Mouse (Mus musculus): ENCODE results near the gene Gp1bb. TPM values are rescaled to one million over a fixed set of nuclear protein-coding genes. Genes with fewer than 3 reads are reported as not detected.

The Gp1bb gene
- 9.5 and 13.6 TPM in 2 replicates for polyA plus RNA-seq (2015; fragmentation: Nextera tagmentation; extraction: Ambion mirVana)

DNA sequence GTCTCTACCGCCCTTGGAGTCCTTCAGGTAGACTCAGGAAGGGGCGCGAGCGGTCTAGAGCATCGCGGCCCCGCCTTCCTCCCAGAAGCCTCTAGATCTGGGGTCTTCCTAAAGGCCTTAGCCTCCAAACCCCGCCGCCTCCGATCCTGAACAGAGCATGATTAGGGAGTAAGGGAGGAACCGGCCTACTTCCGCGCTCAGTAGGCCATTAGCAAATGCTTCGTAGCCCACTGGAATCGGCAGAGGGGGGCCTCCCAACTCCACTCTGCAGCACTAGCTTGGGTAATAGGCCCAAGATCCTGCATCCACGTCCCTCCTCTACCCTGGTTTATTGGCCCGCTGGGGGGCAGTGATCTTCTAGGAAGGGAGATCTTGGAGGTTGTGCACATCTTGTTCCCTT is at the start of gene Gp1bb:
Gene Gp1bb (minus strand): TSS at position 385 of the 400 bp plus-strand sequence.
- Histone ChIP-seq H3K27ac (replicated peaks) (no peak within 1 kb of the TSS), H3K9ac (peak within 1 kb of the TSS; percentile 58; the same call in 1 of the 2 replicates), H3K27me3 (peaks cover 92% of the 10 kb centered on the region), H3K4me3 (peak within 1 kb of the TSS; percentile 37), H3K9me3 (no peaks in the 10 kb centered on the region), H3K4me1 (replicated peaks) (peaks cover 40% of the 10 kb centered on the region), H3K36me3 (peaks cover 50% of the 10 kb centered on the region), H3K4me2 (peak within 1 kb of the TSS; percentile 63)
- 12% methylated on average over 17 of the region's 17 CpGs for WGBS
- no peak for ATAC-seq (ENCODE audit: low read depth)

DNA sequence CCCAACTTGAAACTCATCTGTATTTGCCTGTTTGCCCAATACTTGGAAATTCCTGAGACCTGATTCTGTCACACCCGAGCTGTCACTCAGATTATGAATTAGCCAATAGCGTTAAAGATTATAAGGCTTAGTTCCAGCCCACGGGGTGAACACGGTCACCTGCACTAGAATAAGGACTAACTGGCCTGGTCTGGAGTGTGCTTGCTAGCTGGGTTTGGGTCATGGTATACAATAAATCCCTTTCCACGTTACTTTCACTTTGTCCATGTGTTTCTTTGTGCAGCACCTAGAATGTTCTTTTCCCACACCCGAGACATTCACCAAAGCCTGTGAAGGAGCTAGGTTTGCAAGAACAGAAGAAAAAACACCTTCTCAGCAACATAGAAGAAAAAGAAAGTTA is 47.7 kb upstream of the Gp1bb start:
- no peak for ATAC-seq (ENCODE audit: low read depth)
- no peak overlapping the region for H3K9ac ChIP-seq
- H3K4me2 ChIP-seq = no peak overlapping the region
- 84% methylated on average over 6 of the region's 6 CpGs for WGBS
- H3K27ac ChIP-seq (replicated peaks) = no peak overlapping the region
- H3K4me3 ChIP-seq = no peak overlapping the region
- H3K27me3 ChIP-seq = no peaks in the 10 kb centered on the region
- no peaks in the 10 kb centered on the region for H3K9me3 ChIP-seq
- no peaks in the 10 kb centered on the region for H3K4me1 ChIP-seq (replicated peaks)
- no peaks in the 10 kb centered on the region for H3K36me3 ChIP-seq

DNA sequence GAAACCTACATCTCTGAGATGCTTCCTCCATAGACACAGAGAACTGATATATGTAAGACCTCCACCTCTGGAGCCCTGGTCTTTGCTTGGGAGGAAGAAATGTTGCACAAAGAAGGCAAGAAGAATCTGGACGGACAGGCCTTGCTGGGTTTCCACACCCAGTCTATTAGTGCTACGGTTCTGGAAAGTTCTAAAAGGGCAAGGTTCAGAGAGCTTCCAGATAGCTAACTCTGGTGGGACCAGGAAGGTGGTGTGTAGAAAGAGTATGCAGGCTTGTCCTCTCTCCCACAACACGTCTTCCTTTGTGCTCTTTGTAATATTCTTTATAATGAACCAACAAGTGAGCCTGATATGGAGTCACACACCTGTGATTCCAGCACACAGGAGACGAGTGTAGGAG is 36.4 kb upstream of the Gp1bb start:
- H3K4me3 ChIP-seq = no peak overlapping the region
- H3K4me1 ChIP-seq (replicated peaks) = no peaks in the 10 kb centered on the region
- H3K4me2 ChIP-seq = no peak overlapping the region
- no peak overlapping the region for H3K9ac ChIP-seq
- WGBS = 84% methylated on average over 4 of the region's 4 CpGs
- H3K36me3 ChIP-seq = no peaks in the 10 kb centered on the region
- no peaks in the 10 kb centered on the region for H3K27me3 ChIP-seq
- ATAC-seq (ENCODE audit: low read depth) = no peak
- peaks cover 5% of the 10 kb centered on the region; the same call in 1 of the 2 replicates for H3K9me3 ChIP-seq
- no peak overlapping the region for H3K27ac ChIP-seq (replicated peaks)

DNA sequence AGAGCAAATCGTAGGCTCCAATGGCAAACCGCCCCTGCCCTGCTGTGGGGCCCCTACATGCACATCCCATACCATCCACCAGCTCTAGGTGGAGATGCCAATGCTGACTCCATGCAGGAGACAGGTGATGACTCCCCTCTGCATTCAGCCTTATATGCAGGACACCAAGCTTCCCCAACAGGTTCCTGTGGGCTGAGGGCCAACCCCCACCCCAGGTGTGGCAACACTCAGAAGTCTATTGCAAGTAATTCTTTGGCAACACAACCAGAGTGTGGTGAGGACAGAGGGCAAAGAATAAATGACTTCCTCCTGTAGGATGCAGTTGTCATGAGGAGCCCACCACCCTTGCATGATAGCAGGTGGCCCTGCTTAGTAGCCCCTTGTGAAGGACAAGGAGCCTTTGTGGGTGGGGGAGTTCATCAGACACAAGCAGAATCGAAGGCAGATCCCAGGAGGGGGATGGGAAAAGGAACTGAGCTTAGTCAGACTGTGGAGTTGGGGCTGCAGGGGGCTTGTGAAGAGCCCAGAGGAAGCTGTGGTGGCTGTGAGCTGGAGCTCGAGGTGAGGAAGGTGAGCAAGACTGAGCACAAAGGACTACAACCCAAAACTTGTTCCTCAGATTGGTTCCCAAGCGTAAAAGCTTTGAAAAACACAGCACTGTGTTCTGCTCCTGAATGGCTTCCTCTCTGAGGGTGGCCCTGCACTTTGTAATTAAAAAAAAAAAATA is 33.3 kb upstream of the Gp1bb start:
- 56% methylated on average over 5 of the region's 5 CpGs for WGBS
- Histone ChIP-seq H3K9me3 (peaks cover 5% of the 10 kb centered on the region; the same call in 1 of the 2 replicates), H3K27me3 (no peaks in the 10 kb centered on the region)

DNA sequence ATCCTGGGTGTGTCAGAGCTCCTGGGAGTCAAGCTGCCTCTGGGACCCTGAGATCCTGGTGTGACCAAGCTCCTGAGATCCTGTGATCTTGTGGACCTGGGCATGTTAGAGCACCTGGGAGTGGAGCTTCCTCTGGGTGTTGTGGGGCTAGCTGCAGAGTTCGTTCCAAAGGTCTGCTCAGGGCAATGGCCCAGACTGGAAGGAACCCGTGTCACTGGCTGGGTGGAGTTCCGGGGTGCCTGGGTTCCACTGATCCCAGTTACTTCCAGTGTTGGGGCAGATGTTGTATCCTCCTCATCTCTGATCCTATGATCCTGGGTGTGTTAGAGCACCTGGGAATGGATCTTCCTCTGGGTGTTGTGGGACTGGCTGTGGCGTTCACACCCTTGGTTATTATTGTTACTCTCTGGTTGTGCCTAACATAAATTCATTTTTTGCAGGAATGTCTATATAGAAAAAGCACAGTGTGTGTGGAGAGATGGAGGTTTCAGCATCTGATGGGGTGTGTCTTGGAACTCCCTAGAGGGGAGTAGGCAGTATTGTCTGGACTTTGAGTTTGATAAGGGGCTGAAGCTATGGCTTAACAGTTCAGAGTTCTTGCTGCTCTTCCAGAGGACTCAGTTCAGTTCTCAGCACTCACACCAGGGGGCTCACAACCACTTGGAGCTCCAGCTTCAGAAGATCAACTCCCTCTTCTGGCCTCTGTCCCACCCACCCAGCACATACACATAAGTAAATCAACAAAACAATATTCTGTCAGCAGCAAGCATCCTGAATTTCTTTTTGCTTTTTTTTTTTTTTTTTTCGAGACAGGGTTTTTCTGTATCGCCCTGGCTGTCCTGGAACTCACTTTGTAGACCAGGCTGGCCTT is 31.3 kb upstream of the Gp1bb start:
- WGBS = 87% methylated on average over 6 of the region's 6 CpGs

More for the DNA sequence above, 33.3 kb upstream of the Gp1bb start:
- Histone ChIP-seq H3K4me3 (no peak overlapping the region), H3K36me3 (no peaks in the 10 kb centered on the region), H3K27ac (replicated peaks) (no peak overlapping the region), H3K4me1 (replicated peaks) (no peaks in the 10 kb centered on the region), H3K9ac (no peak overlapping the region), H3K4me2 (no peak overlapping the region)
- ATAC-seq (ENCODE audit: low read depth) = no peak

DNA sequence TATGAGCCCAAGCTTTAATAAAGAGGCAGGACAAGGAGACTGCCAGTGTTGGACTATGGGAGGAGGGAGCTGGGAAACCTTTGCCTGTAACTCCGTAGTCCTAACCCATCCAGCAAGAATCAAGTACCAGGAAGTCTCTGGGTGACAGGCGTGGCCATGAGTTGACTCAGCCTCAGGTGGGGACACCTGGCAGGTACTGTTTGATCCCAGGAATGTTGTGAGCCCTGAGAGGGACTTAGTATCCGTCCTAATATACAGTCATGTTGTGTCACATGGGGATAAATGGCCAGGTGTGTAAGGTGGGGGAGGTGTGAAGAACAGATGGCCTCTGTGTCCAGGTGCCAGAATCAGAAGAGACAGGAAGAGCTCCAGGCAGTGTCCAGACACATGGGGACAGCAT is 26.9 kb upstream of the Gp1bb start:
- H3K4me1 ChIP-seq (replicated peaks) = no peaks in the 10 kb centered on the region
- H3K4me2 ChIP-seq = no peak overlapping the region
- H3K36me3 ChIP-seq = no peaks in the 10 kb centered on the region
- H3K9ac ChIP-seq = no peak overlapping the region
- no peak overlapping the region for H3K4me3 ChIP-seq
- no peaks in the 10 kb centered on the region for H3K27me3 ChIP-seq
- ATAC-seq (ENCODE audit: low read depth) = no peak
- 73% methylated on average over 3 of the region's 3 CpGs for WGBS
- H3K27ac ChIP-seq (replicated peaks) = no peak overlapping the region
- H3K9me3 ChIP-seq = no peaks in the 10 kb centered on the region

More for the DNA sequence above, 31.3 kb upstream of the Gp1bb start:
- ATAC-seq (ENCODE audit: low read depth) = no peak
- Histone ChIP-seq H3K4me2 (no peak overlapping the region), H3K36me3 (no peaks in the 10 kb centered on the region), H3K27me3 (no peaks in the 10 kb centered on the region), H3K4me1 (replicated peaks) (no peaks in the 10 kb centered on the region), H3K9me3 (no peaks in the 10 kb centered on the region), H3K9ac (no peak overlapping the region), H3K27ac (replicated peaks) (no peak overlapping the region), H3K4me3 (no peak overlapping the region)

DNA sequence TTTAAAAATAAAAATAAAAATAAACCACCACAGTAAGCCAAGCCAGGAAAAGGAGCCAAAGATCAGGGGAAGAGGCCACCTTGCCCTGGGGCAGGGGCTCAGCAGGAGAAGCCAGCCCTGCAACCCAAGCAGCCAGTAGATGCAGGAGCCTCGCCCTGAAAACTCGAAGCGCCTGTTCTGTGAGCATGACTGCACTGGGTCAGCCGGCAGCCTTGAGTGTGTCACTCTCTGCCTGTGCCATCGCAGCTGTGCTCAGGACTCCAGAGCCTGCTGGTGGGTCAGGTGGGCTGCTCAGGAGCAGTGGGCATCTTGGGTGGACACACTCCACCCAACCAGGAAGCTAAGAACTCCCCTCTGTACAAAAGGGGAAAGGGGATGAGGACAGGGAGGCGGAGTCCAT is 23.1 kb upstream of the Gp1bb start:
- Histone ChIP-seq H3K36me3 (no peaks in the 10 kb centered on the region), H3K9ac (no peak overlapping the region), H3K4me1 (replicated peaks) (no peaks in the 10 kb centered on the region), H3K27me3 (no peaks in the 10 kb centered on the region), H3K4me2 (no peak overlapping the region), H3K27ac (replicated peaks) (no peak overlapping the region), H3K9me3 (no peaks in the 10 kb centered on the region), H3K4me3 (no peak overlapping the region)
- WGBS = 81% methylated on average over 6 of the region's 6 CpGs
- ATAC-seq (ENCODE audit: low read depth) = no peak

DNA sequence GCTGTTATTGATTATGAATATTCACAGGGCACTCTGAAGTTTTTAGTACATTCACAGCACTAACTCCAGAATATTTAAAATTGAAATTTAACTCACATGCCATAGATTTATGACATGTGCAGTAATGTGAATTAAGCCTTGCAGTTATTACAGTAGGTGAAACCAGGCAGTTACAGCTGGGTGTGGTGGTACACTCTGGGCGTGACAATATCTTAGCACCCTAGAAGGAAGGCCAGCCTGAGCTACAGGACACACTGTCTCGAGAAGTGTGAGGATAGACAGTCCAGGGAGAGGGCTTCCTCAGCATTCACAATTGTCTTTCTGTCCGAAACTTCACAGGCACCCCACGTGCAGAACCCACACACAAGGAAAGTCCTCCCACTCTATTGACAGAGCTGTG is 22.3 kb upstream of the Gp1bb start:
- H3K36me3 ChIP-seq = no peaks in the 10 kb centered on the region
- no peak overlapping the region for H3K9ac ChIP-seq
- WGBS = 80% methylated on average over 4 of the region's 4 CpGs
- no peaks in the 10 kb centered on the region for H3K4me1 ChIP-seq (replicated peaks)
- no peak overlapping the region for H3K4me2 ChIP-seq
- H3K9me3 ChIP-seq = no peaks in the 10 kb centered on the region
- H3K4me3 ChIP-seq = no peak overlapping the region
- no peaks in the 10 kb centered on the region for H3K27me3 ChIP-seq
- H3K27ac ChIP-seq (replicated peaks) = no peak overlapping the region
- no peak for ATAC-seq (ENCODE audit: low read depth)

DNA sequence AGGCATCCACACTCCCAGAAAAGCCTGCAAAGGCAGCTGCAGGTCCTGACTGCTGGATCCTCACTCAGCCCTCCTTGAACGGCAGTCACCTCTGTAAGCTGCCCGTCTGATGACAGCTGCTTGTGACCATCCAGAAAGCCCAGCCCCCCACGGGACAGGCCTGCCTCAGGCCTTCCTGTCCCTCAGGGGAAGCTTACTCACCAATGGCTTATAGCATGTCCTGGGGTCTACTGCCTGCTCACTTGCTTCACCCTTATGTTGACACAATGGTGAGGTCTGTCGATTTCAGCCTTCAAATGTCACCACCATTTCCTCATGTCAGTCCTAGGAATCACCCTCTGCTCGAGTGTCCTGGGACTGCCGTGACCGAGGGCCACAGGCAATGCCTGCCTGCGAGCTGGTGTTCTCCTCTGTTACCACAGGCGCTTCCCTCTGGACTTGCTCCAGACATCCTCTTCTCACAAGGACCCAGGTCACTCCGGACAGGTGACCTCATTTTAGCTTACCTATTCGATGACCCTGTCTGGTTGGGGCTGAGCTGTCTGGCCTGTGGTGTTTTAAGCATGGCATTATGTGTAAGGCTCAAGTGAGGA is 21.3 kb upstream of the Gp1bb start:
- Histone ChIP-seq H3K4me2 (no peak overlapping the region), H3K4me1 (replicated peaks) (no peaks in the 10 kb centered on the region), H3K27ac (replicated peaks) (no peak overlapping the region), H3K27me3 (no peaks in the 10 kb centered on the region), H3K9ac (no peak overlapping the region), H3K9me3 (no peaks in the 10 kb centered on the region), H3K36me3 (no peaks in the 10 kb centered on the region), H3K4me3 (no peak overlapping the region)
- no peak for ATAC-seq (ENCODE audit: low read depth)
- WGBS = 74% methylated on average over 11 of the region's 11 CpGs

DNA sequence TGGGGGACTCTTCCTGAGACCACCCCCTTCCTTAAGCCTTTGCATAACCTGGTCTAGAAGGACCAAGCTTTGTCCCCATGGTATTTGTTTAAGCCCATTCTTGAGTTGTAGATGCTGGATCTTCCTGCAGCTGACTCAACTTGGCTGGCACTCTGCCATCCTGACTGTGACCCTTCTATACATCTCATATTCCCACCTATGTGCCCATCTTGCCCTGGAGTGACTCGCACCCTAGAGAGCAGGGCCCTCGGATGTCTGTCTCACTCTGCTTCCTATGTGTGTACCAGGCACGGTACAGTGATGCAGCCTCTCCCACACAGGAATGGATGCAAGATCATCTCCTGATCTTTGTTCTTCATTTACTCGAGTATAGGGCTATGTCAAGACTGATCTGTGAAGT is 20.7 kb upstream of the Gp1bb start:
- Histone ChIP-seq H3K4me2 (no peak overlapping the region), H3K9ac (no peak overlapping the region), H3K27me3 (no peaks in the 10 kb centered on the region), H3K27ac (replicated peaks) (no peak overlapping the region), H3K4me1 (replicated peaks) (no peaks in the 10 kb centered on the region), H3K36me3 (no peaks in the 10 kb centered on the region), H3K9me3 (no peaks in the 10 kb centered on the region), H3K4me3 (no peak overlapping the region)
- 92% methylated on average over 4 of the region's 4 CpGs for WGBS
- no peak for ATAC-seq (ENCODE audit: low read depth)

DNA sequence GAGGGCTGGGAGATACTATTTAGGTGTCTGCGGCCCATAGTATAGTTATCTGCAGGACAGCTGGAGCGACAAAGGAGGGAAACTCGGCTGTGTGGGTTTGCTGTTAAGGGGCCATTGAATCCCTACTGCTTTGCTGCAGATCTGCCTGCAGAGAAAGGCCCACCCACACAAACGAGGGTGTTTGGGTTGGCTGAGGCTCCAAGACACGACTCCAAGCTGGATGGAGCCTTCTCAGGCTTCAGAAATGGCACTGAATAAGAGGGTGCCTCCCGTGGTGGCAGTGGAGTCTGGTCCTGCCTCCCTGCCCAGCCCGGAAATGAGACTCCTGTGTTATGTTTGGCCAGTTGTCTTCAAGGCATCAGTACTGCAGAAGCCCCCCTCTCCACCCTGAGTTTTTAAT is 20.1 kb upstream of the Gp1bb start:
- H3K27ac ChIP-seq (replicated peaks) = no peak overlapping the region
- H3K4me1 ChIP-seq (replicated peaks) = no peaks in the 10 kb centered on the region
- 50% methylated on average over 7 of the region's 7 CpGs for WGBS
- H3K36me3 ChIP-seq = no peaks in the 10 kb centered on the region
- no peaks in the 10 kb centered on the region for H3K27me3 ChIP-seq
- H3K9me3 ChIP-seq = no peaks in the 10 kb centered on the region
- ATAC-seq (ENCODE audit: low read depth) = no peak
- H3K4me2 ChIP-seq = no peak overlapping the region
- H3K9ac ChIP-seq = no peak overlapping the region
- no peak overlapping the region for H3K4me3 ChIP-seq

DNA sequence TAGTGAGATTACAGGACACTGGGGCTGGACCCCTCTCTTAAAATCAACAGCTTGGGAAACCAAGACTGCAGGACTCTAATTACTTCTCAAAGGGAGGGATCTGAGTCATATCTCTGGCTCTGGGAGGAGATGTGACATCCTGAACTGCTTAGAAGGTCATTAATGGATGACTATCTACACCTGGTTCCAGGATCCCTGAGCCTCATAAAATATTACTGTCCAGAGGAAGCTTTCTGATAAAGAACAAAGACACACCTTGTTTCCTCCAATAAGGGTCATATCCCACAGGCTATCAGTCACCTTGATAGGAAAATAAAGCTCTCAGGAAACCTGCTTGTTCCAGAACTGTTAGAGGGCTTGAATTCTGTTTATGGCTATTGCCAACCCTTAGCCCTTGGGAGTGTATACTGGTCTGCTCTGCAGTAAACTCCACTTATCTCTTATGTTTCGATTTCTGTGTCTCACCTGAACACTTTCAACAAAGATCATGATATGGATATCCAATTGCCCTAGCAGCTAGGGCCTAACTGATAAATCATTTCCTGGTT is 17.3 kb upstream of the Gp1bb start:
- no peak overlapping the region for H3K9ac ChIP-seq
- WGBS = 91% methylated on average over 1 of the region's 1 CpGs
- H3K36me3 ChIP-seq = no peaks in the 10 kb centered on the region
- no peaks in the 10 kb centered on the region for H3K4me1 ChIP-seq (replicated peaks)
- no peak overlapping the region for H3K27ac ChIP-seq (replicated peaks)
- H3K4me2 ChIP-seq = no peak overlapping the region
- no peak for ATAC-seq (ENCODE audit: low read depth)
- H3K9me3 ChIP-seq = no peaks in the 10 kb centered on the region
- no peak overlapping the region for H3K4me3 ChIP-seq
- H3K27me3 ChIP-seq = no peaks in the 10 kb centered on the region
